Mouse (Mus musculus) limb, embryonic 14.5 days (tissue): Measurements from ENCODE around the gene Col9a3. TPM values are rescaled to one million over a fixed set of nuclear protein-coding genes. Genes with fewer than 3 reads are reported as not detected.

Experiments used
- ATAC-seq: fragments of 200-750 bp; cut with Nextera tagmentation; 2 replicates; pipeline ENCODE4 v1.8.0; 2017; ENCODE audit warnings: low read depth, moderate number of reproducible peaks, moderate TSS enrichment; ENCODE audit not compliant: low FRiP score
- DNase-seq: peaks from one replicate; pipeline ENCODE4 v3.0.0-alpha.2; 2015; ENCODE audit warnings: low spot score
- H3K27ac ChIP-seq: fragments of 300-500 bp; sonication (generic); replicated peaks from 2 replicates; pipeline ENCODE4 v1.5.1; 2014; ENCODE audit warnings: low read depth, mild to moderate bottlenecking, low read length, moderate library complexity, mixed read lengths
- H3K27me3 ChIP-seq: fragments of 300-500 bp; sonication (generic); 2 replicates; pipeline ENCODE4 v1.6.1; 2014; ENCODE audit warnings: low read length, mixed read lengths; ENCODE audit not compliant: control insufficient read depth, insufficient read depth
- H3K36me3 ChIP-seq: fragments of 300-500 bp; sonication (generic); 2 replicates; pipeline ENCODE4 v1.6.1; 2014; ENCODE audit warnings: mild to moderate bottlenecking, low read length, moderate library complexity, mixed read lengths; ENCODE audit not compliant: control insufficient read depth, insufficient read depth
- H3K4me1 ChIP-seq: fragments of 300-500 bp; sonication (generic); 2 replicates; pipeline ENCODE4 v1.6.1; 2014; ENCODE audit warnings: antibody characterized with exemption, low read length, mixed read lengths; ENCODE audit not compliant: control insufficient read depth, insufficient read depth
- H3K4me2 ChIP-seq: fragments of 300-500 bp; sonication (generic); replicated peaks from 2 replicates; pipeline ENCODE4 v1.6.1; 2014; ENCODE audit warnings: low read depth, mild to moderate bottlenecking, low read length, moderate library complexity; ENCODE audit not compliant: severe bottlenecking
- H3K4me3 ChIP-seq: fragments of 300-500 bp; sonication (generic); replicated peaks from 2 replicates; pipeline ENCODE4 v1.5.1; 2014; ENCODE audit warnings: low read length
- H3K9ac ChIP-seq: fragments of 300-500 bp; sonication (generic); 2 replicates; pipeline ENCODE4 v1.6.1; 2014; ENCODE audit warnings: mild to moderate bottlenecking, low read depth, low read length, moderate library complexity; ENCODE audit not compliant: severe bottlenecking
- H3K9me3 ChIP-seq: fragments of 300-500 bp; sonication (generic); 2 replicates; pipeline ENCODE4 v1.6.1; 2016; ENCODE audit warnings: low read length; ENCODE audit not compliant: control insufficient read depth
- POLR2A ChIP-seq: fragments of 200-500 bp; IDR thresholded peaks from 2 replicates; pipeline ENCODE4 v1.8.0; 2012; ENCODE audit warnings: inconsistent platforms, mild to moderate bottlenecking, moderate library complexity, borderline replicate concordance; ENCODE audit not compliant: insufficient read depth, insufficient read length; ENCODE audit errors: extremely low read depth
- WGBS: fragments of 180-500 bp; shearing (Covaris S2); extraction: QIAGEN DNeasy Blood & Tissue Kit; methylation state at CpG from one replicate; pipeline ENCODE4 v1.1.7; 2014; 5-methylcytosine and 5-hydroxymethylcytosine counted together
- polyA plus RNA-seq, 2 experiments: library from polyadenylated mRNA; depleted of rRNA in 1 of 2; stranded (reverse) in 1 of 2; unstranded in 1 of 2; fragments of >200 nt; fragmentation: Nextera tagmentation in 1 of 2; extraction: Ambion mirVana in 1 of 2; gene quantifications; 2 replicates each; pipeline versions ENCODE4 v1.2.1 to v1.2.3; 2012 to 2014

Gene Col9a3
- polyA plus RNA-seq, 2 experiments: 334 to 612 TPM

DNA sequence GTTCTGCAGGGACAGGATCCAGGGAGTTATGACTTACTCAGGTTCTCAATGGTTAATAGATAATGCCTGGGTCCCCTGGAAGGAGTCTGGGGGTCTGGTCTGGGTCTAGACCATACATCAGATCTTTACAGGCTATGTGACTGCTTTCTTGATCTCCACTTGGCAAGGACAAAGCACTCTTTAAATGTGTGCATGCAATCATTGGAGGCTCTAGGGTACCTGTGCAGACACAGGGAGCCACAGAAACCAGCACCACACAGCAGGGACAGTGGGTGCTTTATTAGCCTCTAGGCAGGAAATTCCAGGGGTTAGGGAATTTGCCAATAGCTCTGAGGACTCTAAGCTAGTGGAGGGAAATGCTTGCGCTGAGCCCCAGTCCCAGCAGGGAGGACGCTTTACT is 14.3 kb downstream of the Col9a3 start:
- peak; percentile 56 for ATAC-seq

DNA sequence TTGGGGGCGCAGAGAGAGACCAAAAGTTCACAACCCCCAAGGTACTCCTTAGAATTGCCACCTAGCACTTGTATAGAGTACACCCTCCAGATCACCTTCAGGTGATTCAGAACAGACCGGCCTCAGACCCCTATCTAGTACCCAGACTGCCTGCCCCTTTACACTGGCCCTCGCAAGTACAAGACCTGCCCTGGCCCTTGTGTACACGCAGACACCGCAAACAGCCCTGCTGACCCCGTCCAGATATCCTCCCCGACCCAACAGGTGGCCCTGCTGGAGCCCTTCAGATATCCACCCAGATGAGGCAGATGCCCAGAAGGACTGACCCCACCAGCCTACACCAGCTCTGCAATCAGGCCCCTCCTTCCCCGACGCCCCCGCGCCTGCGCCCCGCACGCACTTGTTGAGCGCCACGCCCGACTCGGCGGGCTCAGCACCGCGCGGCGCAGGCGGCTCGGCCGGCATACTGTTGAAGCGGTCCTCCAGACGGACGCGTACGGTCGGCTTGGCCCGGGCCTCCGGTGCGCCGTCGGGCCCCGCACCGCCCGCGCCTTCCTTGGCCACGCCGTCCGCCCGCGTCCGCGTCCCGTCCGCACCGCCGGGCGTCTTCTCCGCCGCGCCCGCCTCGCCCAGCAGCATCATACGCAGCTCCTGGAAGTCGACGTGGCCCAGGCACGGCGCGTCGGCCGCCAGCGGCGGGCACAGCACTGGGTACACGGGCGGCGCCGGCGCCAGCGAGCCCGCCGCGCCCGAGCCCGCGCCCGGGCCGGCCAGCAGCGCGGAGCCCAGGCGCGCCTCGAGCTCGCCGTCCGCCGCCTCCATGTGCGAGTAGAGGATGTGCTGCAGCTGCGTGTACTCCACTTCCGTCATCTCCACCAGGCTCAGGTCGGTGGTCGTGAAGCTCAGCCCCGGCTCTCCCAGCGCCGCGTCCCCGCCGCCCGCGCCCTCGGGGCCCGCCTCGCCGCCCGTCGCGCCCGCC is 44.3 kb downstream of the Col9a3 start:
- WGBS: 4% methylated on average over 41 of the region's 112 CpGs
- DNase-seq (no peak), ATAC-seq (peak; percentile 37)
- Histone ChIP-seq H3K36me3 (no peaks in the 10 kb centered on the region), H3K9me3 (peaks cover 21% of the 10 kb centered on the region), H3K27ac (no peak overlapping the region), H3K4me2 (peak overlapping the region; percentile 46), H3K27me3 (peaks cover 36% of the 10 kb centered on the region), H3K4me1 (no peaks in the 10 kb centered on the region), H3K9ac (peak overlapping the region; percentile 34), H3K4me3 (peak overlapping the region; percentile 39)
- TF ChIP-seq POLR2A: no peak

More for the DNA sequence above, 14.3 kb downstream of the Col9a3 start:
- Histone ChIP-seq H3K9me3 (no peaks in the 10 kb centered on the region), H3K4me3 (no peak overlapping the region), H3K4me1 (0 out of 2 replicates have a peak, but pooled peaks cover 3% of the 10 kb centered on the region), H3K27me3 (no peaks in the 10 kb centered on the region), H3K9ac (no peak overlapping the region), H3K27ac (peak overlapping the region; percentile 70; the same call in 1 of the 2 replicates), H3K36me3 (peaks cover 22% of the 10 kb centered on the region), H3K4me2 (no peak overlapping the region)
- no peak for DNase-seq
- 52% methylated on average over 2 of the region's 2 CpGs for WGBS
- no peak for TF ChIP-seq POLR2A

DNA sequence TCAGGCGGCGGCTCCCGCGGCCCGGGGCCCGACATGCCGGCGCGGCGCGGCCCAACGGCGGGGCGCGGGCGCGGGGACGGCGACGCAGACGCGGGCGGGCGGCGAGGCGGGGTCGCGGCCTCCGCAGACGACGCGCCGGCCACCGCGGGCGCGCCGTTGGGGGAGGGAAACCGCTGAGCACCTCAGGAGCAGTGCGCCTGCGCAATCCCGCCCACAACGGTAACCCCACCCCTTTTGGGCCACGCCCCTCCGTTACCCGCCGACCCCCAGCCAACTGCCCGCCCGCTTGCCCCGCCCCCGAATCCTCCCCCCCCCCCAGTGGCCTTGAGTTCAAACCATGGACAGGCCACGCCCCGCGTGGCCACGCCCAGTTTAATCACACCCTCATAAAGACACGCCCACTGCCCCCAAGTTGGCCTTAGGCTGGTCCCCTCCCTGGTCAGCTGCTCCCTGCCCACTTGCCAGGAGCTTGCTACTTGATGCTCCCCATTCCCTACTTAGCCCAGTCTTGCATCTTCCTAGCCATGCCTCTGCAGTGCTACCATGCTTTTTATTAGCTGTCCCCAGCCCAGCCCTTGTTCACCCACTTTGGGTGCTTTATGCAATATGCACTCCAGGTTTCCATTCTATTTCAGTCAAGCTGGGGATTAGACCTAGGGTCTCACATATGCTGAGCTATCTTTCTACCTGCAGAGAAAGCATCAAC is 45.1 kb downstream of the Col9a3 start, which contains the start of gene Tcfl5:
Gene Tcfl5, minus strand, starts transcription at position 154 of the 706 bp plus-strand sequence.
- Histone ChIP-seq H3K4me1 (no peaks in the 10 kb centered on the region), H3K36me3 (no peaks in the 10 kb centered on the region), H3K4me3 (peak within 1 kb of the TSS; percentile 39), H3K27me3 (peaks cover 36% of the 10 kb centered on the region), H3K9ac (peak within 1 kb of the TSS; percentile 34), H3K27ac (no peak within 1 kb of the TSS), H3K9me3 (peaks cover 21% of the 10 kb centered on the region), H3K4me2 (peak within 1 kb of the TSS; percentile 46)
- no peak for ATAC-seq
- WGBS: 3% methylated on average over 10 of the region's 56 CpGs
- TF ChIP-seq POLR2A: no peak
- no peak for DNase-seq

DNA sequence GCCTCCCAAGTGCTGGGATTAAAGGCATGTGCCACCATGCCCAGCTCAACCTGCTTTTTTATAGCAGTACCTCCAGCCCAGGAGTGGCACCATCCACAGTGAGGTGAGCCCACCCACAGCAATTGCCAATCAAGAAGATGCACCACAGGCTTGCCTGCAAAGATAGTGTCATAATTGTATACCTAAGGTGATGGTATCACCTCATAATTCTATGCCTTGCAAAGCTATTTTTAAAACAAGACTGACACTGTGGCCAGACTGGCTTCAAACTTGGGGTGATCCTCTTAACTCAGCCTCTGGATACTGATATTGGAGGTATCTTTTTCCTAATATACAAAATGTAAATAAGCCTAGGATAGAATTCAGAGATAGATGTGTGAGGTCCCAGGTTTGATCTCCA is 46.0 kb downstream of the Col9a3 start:
- no peak for DNase-seq
- H3K9ac ChIP-seq: no peak overlapping the region
- H3K4me2 ChIP-seq: no peak overlapping the region
- ATAC-seq: no peak
- no peak overlapping the region for H3K4me3 ChIP-seq
- H3K27ac ChIP-seq: no peak overlapping the region
- H3K27me3 ChIP-seq: peaks cover 36% of the 10 kb centered on the region
- TF ChIP-seq POLR2A: no peak
- H3K9me3 ChIP-seq: peaks cover 21% of the 10 kb centered on the region
- no peaks in the 10 kb centered on the region for H3K4me1 ChIP-seq
- no peaks in the 10 kb centered on the region for H3K36me3 ChIP-seq

DNA sequence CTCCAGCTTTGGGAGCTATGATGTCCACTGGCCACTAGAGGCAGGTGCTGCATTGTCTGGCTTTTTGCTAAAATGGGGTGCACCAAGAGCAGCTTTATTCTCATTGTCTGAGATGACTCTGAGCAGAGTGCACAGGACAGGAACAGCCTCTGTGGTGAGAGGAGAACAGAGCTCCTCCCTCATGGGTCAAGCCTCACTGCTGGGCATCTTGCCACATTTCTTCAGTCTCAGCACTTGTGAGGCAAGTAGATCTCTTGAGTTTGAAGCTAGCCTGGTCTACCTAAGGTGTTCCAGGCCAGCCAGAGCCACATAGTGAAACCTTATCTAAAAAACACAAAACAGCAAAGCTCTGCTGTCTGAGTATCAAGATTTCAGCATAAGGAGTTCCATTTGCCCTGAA is 49.3 kb downstream of the Col9a3 start:
- no peak overlapping the region for H3K9ac ChIP-seq
- H3K4me2 ChIP-seq: no peak overlapping the region
- peaks cover 10% of the 10 kb centered on the region for H3K27me3 ChIP-seq
- H3K4me1 ChIP-seq: no peaks in the 10 kb centered on the region
- ATAC-seq: no peak
- no peak overlapping the region for H3K27ac ChIP-seq
- no peaks in the 10 kb centered on the region for H3K36me3 ChIP-seq
- no peak overlapping the region for H3K4me3 ChIP-seq
- no peak for DNase-seq
- peaks cover 21% of the 10 kb centered on the region for H3K9me3 ChIP-seq
- TF ChIP-seq POLR2A: no peak
